Comparison of ENCODE assay signal across 8 mouse cellular contexts in genomic region chr4:117834457-117834844, GRCm38 (mm10). TPM values are rescaled to one million over a fixed set of nuclear protein-coding genes. Genes with fewer than 3 reads are reported as not detected.
DNase-seq lines count a peak whose midpoint lies in the region; ATAC-seq and TF ChIP-seq lines count a peak whose summit lies in the region.

Gene Slc6a9, plus strand, starts transcription at chr4:117834506.

- DNase-seq in heart, postnatal 14 days = no peak
- no peak for DNase-seq in forebrain, embryonic 10.5 days (ENCODE audit: extremely low spot score, low spot score)
- no peak for DNase-seq in left cerebral cortex, postnatal 36 days (ENCODE audit: low spot score in 2 of 2)
- DNase-seq in urinary bladder, postnatal 10 days (ENCODE audit: low spot score) = no peak
- no peak for DNase-seq in cerebellum, postnatal 36 days

- H3K4me3 ChIP-seq in heart, embryonic 13.5 days = peak within 1 kb of the TSS; percentile 81
- H3K4me3 ChIP-seq in ES-Bruce4 (ENCODE audit: low read depth, low read length) = peak within 1 kb of the TSS; percentile 89
- peak within 1 kb of the TSS; percentile 72 for H3K4me3 ChIP-seq in forebrain, embryonic 10.5 days
- H3K4me3 ChIP-seq in small intestine, adult 2 months (ENCODE audit: low read depth, low read length) = peak within 1 kb of the TSS; percentile 84

- TF ChIP-seq POLR2A in ES-Bruce4 (IDR thresholded peaks at IDR 0.05; ENCODE audit: insufficient read depth, low read length) = no peak
- no peak for TF ChIP-seq POLR2A in small intestine, adult 2 months (IDR thresholded peaks at IDR 0.05; ENCODE audit: low read depth, low read length)

- intact Hi-C loops in heart, postnatal 14 days (cut with DNase I) = no loop called here
- intact Hi-C loops in left cerebral cortex, postnatal 36 days (cut with DNase I) = loop anchor here (2.0 to 5.0 kb wide), 2 partner anchors 24 to 88 kb away; no protein-coding TSS in a partner anchor

- no peaks in the 10 kb centered on the region for H3K36me3 ChIP-seq in heart, embryonic 13.5 days
- H3K36me3 ChIP-seq in ES-Bruce4 (ENCODE audit: control insufficient read depth, insufficient read depth, low read length, poor library complexity, severe bottlenecking) = no peaks in the 10 kb centered on the region
- H3K36me3 ChIP-seq in forebrain, embryonic 10.5 days (replicated peaks) = no peaks in the 10 kb centered on the region
- no peaks in the 10 kb centered on the region for H3K36me3 ChIP-seq in small intestine, adult 2 months (ENCODE audit: control insufficient read depth, insufficient read depth, low read length)

- H3K4me2 ChIP-seq in heart, embryonic 13.5 days = peak within 1 kb of the TSS; percentile 97

- peaks cover 46% of the 10 kb centered on the region for H3K4me1 ChIP-seq in heart, embryonic 13.5 days
- no peaks in the 10 kb centered on the region for H3K4me1 ChIP-seq in ES-Bruce4 (ENCODE audit: control insufficient read depth, insufficient read depth, low read length)
- peaks cover 44% of the 10 kb centered on the region for H3K4me1 ChIP-seq in forebrain, embryonic 10.5 days
- peaks cover 29% of the 10 kb centered on the region for H3K4me1 ChIP-seq in small intestine, adult 2 months (ENCODE audit: control insufficient read depth, insufficient read depth, insufficient read length, low read length)

- no peak for ATAC-seq in heart, embryonic 13.5 days (ENCODE audit: extremely low read depth, insufficient number of reproducible peaks, low FRiP score, low TSS enrichment)

- H3K9ac ChIP-seq in heart, embryonic 13.5 days = peak within 1 kb of the TSS; percentile 92
- peak within 1 kb of the TSS; percentile 69 for H3K9ac ChIP-seq in ES-Bruce4 (ENCODE audit: low read depth, poor library complexity, severe bottlenecking)

- peak within 1 kb of the TSS; percentile 92 for H3K27ac ChIP-seq in heart, embryonic 13.5 days (replicated peaks)
- peak within 1 kb of the TSS; percentile 32; the same call in 1 of the 2 replicates for H3K27ac ChIP-seq in ES-Bruce4 (ENCODE audit: insufficient read depth, low read length)
- peak within 1 kb of the TSS; percentile 92 for H3K27ac ChIP-seq in forebrain, embryonic 10.5 days
- peak within 1 kb of the TSS; percentile 44 for H3K27ac ChIP-seq in small intestine, adult 2 months (ENCODE audit: insufficient read depth, low read depth, low read length)

- 23% methylated on average over 3 of the region's 3 CpGs for WGBS in heart, embryonic 13.5 days
- 22% methylated on average over 3 of the region's 3 CpGs for WGBS in forebrain, embryonic 10.5 days
- WGBS in small intestine, adult 2 months = 55% methylated on average over 3 of the region's 3 CpGs

- H3K9me3 ChIP-seq in heart, embryonic 13.5 days = no peaks in the 10 kb centered on the region
- no peaks in the 10 kb centered on the region for H3K9me3 ChIP-seq in ES-Bruce4 (replicated peaks; ENCODE audit: control insufficient read depth, insufficient read depth, low read length, poor library complexity, severe bottlenecking)
- no peaks in the 10 kb centered on the region for H3K9me3 ChIP-seq in forebrain, embryonic 10.5 days

- H3K27me3 ChIP-seq in heart, embryonic 13.5 days (replicated peaks) = peaks cover 3% of the 10 kb centered on the region
- no peaks in the 10 kb centered on the region for H3K27me3 ChIP-seq in ES-Bruce4 (ENCODE audit: control insufficient read depth, insufficient read depth, low read length, poor library complexity, severe bottlenecking)
- H3K27me3 ChIP-seq in forebrain, embryonic 10.5 days (ENCODE audit: poor library complexity, severe bottlenecking) = peaks cover 46% of the 10 kb centered on the region
- no peaks in the 10 kb centered on the region for H3K27me3 ChIP-seq in small intestine, adult 2 months (ENCODE audit: control insufficient read depth, insufficient read depth, low read length)

- no peak for TF ChIP-seq CTCF in ES-Bruce4 (IDR thresholded peaks at IDR 0.05; ENCODE audit: low read depth, low read length)
- TF ChIP-seq CTCF in small intestine, adult 2 months (IDR thresholded peaks at IDR 0.05; ENCODE audit: extremely low read depth, insufficient read length, insufficient replicate concordance, low read depth, low read length) = no peak

- no peak for TF ChIP-seq EP300 in ES-Bruce4 (IDR thresholded peaks at IDR 0.05; ENCODE audit: insufficient read depth, low read depth, low read length)

RNA-seq across cellular contexts. Expression of gene Slc6a9, which starts in this region (rescaled TPM):
- 8.4 and 10.6 TPM in 2 replicates for polyA plus RNA-seq in heart, embryonic 13.5 days (2015; fragmentation: Nextera tagmentation; extraction: Ambion mirVana)
- 1 to 10 TPM; 2.6 to 4.1 TPM for total RNA-seq in heart, postnatal 14 days (2021)
- 2.1 and 3.5 TPM in 2 replicates for polyA plus RNA-seq in ES-Bruce4 (2011; ENCODE audit: insufficient read depth, insufficient read length, low read depth, missing spikeins)
- polyA plus RNA-seq in forebrain, embryonic 10.5 days (2016; fragmentation: Nextera tagmentation; extraction: Ambion mirVana) = 7.0 and 9.1 TPM in 2 replicates
- 10 to 100 TPM; 38.1 to 40.4 TPM for total RNA-seq in left cerebral cortex, postnatal 36 days (2021)
- 42.8 and 49.1 TPM in 2 replicates for polyA plus RNA-seq in small intestine, adult 2 months (2012; rRNA removed)

Comparison
In these comparisons a context has a peak if more than half of its experiments do, and no peak if none do; other contexts are left out.
1. RNA of gene Slc6a9 (total RNA-seq): 38.1 to 40.4 TPM in left cerebral cortex, postnatal 36 days; 2.6 to 4.1 TPM in heart, postnatal 14 days; every median in the first group is over 4 times any median in the second.
2. H3K27ac ChIP-seq: peak in every context shown above with its lines; median percentile 92 in heart, embryonic 13.5 days; 92 in forebrain, embryonic 10.5 days; 44 in small intestine, adult 2 months; 32 in ES-Bruce4.
3. Peak in every context shown above with its lines, with median percentiles within 50 percentile points of each other: H3K4me3 ChIP-seq.